In the genomic region with DNA sequence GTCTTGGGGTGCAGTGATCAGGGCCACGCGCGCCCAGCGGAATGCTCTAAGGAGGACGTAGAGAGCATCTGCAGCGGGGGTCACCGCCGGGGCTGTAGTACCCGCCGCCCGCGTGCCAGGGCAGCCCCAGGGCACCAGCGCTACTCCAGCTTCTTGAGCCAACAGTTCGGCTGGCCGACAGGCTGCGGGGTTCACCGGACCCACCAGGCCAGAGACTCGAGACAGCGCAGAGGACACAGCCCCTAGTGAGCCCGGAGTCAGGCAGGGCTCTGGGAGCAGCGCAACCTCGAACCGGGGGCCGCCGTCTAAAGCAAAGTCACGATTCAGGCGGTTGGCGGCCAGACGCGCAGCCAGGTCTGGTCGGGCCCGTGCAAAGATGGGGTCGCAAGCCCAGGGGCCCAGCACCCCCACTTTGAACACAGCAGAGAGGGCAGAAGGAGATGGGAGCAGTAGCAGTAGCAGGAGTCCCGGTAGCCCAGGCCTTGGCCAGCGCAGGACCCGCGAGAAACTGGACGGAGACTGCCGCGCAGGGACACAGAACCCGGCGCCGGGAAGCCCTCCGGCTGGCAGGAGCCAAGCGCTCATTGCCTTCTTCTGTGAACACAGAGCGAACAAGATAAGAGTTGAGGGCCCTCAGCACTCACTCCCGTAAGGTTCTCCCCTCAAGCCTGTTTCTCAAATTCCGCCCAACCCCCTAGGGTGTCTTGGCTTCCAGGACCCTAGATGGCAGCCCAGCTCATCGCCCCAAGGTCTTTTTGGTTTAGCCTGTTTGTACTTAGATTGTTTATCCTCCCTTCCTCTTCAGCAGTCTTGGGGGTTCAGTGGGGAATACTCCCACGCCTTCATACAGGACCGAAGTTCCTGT, we compare ENCODE assay signal across 8 mouse cellular contexts. TPM values are rescaled to one million over a fixed set of nuclear protein-coding genes. Genes with fewer than 3 reads are reported as not detected.
DNase-seq lines count a peak whose midpoint lies in the region; ATAC-seq and TF ChIP-seq lines count a peak whose summit lies in the region.

No protein-coding gene starts in this region.

- no peak for TF ChIP-seq POLR2A in lung, adult 2 months (IDR thresholded peaks at IDR 0.05; ENCODE audit: borderline replicate concordance, extremely low read depth, low read depth, low read length)

- peaks cover 19% of the 10 kb centered on the region for H3K4me1 ChIP-seq in embryonic facial prominence, embryonic 13.5 days
- no peaks in the 10 kb centered on the region for H3K4me1 ChIP-seq in hindbrain, postnatal 0 days (ENCODE audit: insufficient read depth, low read length)
- peaks cover 6% of the 10 kb centered on the region; the same call in 1 of the 2 replicates for H3K4me1 ChIP-seq in neural tube, embryonic 11.5 days (ENCODE audit: control insufficient read depth, insufficient read depth, low read length)
- peaks cover 4% of the 10 kb centered on the region; the same call in 1 of the 2 replicates for H3K4me1 ChIP-seq in lung, adult 2 months (ENCODE audit: control insufficient read depth, insufficient read depth, low read length)

- peaks cover 43% of the 10 kb centered on the region for H3K27me3 ChIP-seq in embryonic facial prominence, embryonic 13.5 days
- peaks cover 8% of the 10 kb centered on the region; the same call in 1 of the 2 replicates for H3K27me3 ChIP-seq in hindbrain, postnatal 0 days (ENCODE audit: insufficient read depth, low read length)
- peaks cover 18% of the 10 kb centered on the region for H3K27me3 ChIP-seq in neural tube, embryonic 11.5 days (ENCODE audit: control insufficient read depth, insufficient read depth, low read length)

- no peak for ATAC-seq in embryonic facial prominence, embryonic 13.5 days (ENCODE audit: insufficient number of reproducible peaks, insufficient read depth, low FRiP score, low TSS enrichment, low read depth)
- no peak; the same call in 1 of the 2 replicates for ATAC-seq in hindbrain, postnatal 0 days
- ATAC-seq in neural tube, embryonic 11.5 days (ENCODE audit: insufficient read depth, low FRiP score, low TSS enrichment): no peak

- DNase-seq in left cerebral cortex, adult 2 months (ENCODE audit: extremely low spot score in 1 of 2, low spot score in 2 of 2): no peak
- DNase-seq in left cerebral cortex, adult 9 months (ENCODE audit: low spot score in 2 of 2): no peak
- DNase-seq in hindbrain, postnatal 0 days (ENCODE audit: low spot score): no peak
- no peak for DNase-seq in neural tube, embryonic 11.5 days (ENCODE audit: low spot score)
- DNase-seq in gastrocnemius, adult 18-20 months (ENCODE audit: low spot score): no peak
- DNase-seq in left cerebral cortex, adult 11 months (ENCODE audit: low spot score): no peak
- DNase-seq in lung, adult 2 months: no peak

- peak overlapping the region; percentile 83 for H3K27ac ChIP-seq in left cerebral cortex, adult 2 months
- H3K27ac ChIP-seq in embryonic facial prominence, embryonic 13.5 days: peak overlapping the region; percentile 64
- H3K27ac ChIP-seq in hindbrain, postnatal 0 days: peak overlapping the region; percentile 65
- H3K27ac ChIP-seq in neural tube, embryonic 11.5 days (ENCODE audit: low read depth, low read length): no peak overlapping the region

- H3K36me3 ChIP-seq in embryonic facial prominence, embryonic 13.5 days: no peaks in the 10 kb centered on the region
- H3K36me3 ChIP-seq in hindbrain, postnatal 0 days (ENCODE audit: insufficient read depth, low read length): no peaks in the 10 kb centered on the region
- no peaks in the 10 kb centered on the region for H3K36me3 ChIP-seq in neural tube, embryonic 11.5 days (ENCODE audit: control insufficient read depth, insufficient read depth, low read length)

- peak overlapping the region; percentile 89 for H3K4me2 ChIP-seq in embryonic facial prominence, embryonic 13.5 days
- peak overlapping the region; percentile 58 for H3K4me2 ChIP-seq in hindbrain, postnatal 0 days (ENCODE audit: low read depth, low read length)
- peak overlapping the region; percentile 80 for H3K4me2 ChIP-seq in neural tube, embryonic 11.5 days (ENCODE audit: low read depth)

- H3K4me3 ChIP-seq in left cerebral cortex, adult 2 months: peak overlapping the region; percentile 62
- H3K4me3 ChIP-seq in embryonic facial prominence, embryonic 13.5 days: peak overlapping the region; percentile 51
- H3K4me3 ChIP-seq in hindbrain, postnatal 0 days (ENCODE audit: low read length): peak overlapping the region; percentile 42
- H3K4me3 ChIP-seq in neural tube, embryonic 11.5 days (ENCODE audit: low read depth, low read length): peak overlapping the region; percentile 41
- H3K4me3 ChIP-seq in lung, adult 2 months (replicated peaks; ENCODE audit: extremely low read depth, low read depth, low read length): no peak overlapping the region

- H3K9ac ChIP-seq in embryonic facial prominence, embryonic 13.5 days: peak overlapping the region; percentile 73
- peak overlapping the region; percentile 56 for H3K9ac ChIP-seq in hindbrain, postnatal 0 days (replicated peaks; ENCODE audit: low read length)
- peak overlapping the region; percentile 47 for H3K9ac ChIP-seq in neural tube, embryonic 11.5 days (ENCODE audit: low read length)

- 3% methylated on average over 51 of the region's 51 CpGs for WGBS in embryonic facial prominence, embryonic 13.5 days
- 5% methylated on average over 50 of the region's 51 CpGs for WGBS in hindbrain, postnatal 0 days
- 3% methylated on average over 51 of the region's 51 CpGs for WGBS in neural tube, embryonic 11.5 days
- 12% methylated on average over 51 of the region's 51 CpGs for WGBS in lung, adult 2 months

- no peaks in the 10 kb centered on the region for H3K9me3 ChIP-seq in embryonic facial prominence, embryonic 13.5 days
- H3K9me3 ChIP-seq in hindbrain, postnatal 0 days (ENCODE audit: low read length): no peaks in the 10 kb centered on the region
- H3K9me3 ChIP-seq in neural tube, embryonic 11.5 days (ENCODE audit: control insufficient read depth, low read length): no peaks in the 10 kb centered on the region

- intact Hi-C loops in left cerebral cortex, adult 2 months (cut with DNase I): loop anchor here (5.0 kb wide), 1 partner anchor 174 kb away; no protein-coding TSS in a partner anchor

- TF ChIP-seq CTCF in left cerebral cortex, adult 2 months (IDR thresholded peaks at IDR 0.05): no peak
- no peak for TF ChIP-seq CTCF in hindbrain, postnatal 0 days (IDR thresholded peaks at IDR 0.05; ENCODE audit: low read depth)
- no peak for TF ChIP-seq CTCF in lung, adult 2 months (IDR thresholded peaks at IDR 0.05; ENCODE audit: insufficient read depth, low read length)

RNA-seq across cellular contexts. Expression of a gene that starts 0.5 kb away (rescaled TPM):
- 1 to 10 TPM; 1.0 to 1.3 TPM for total RNA-seq in left cerebral cortex, adult 2 months (2021)
- polyA plus RNA-seq in embryonic facial prominence, embryonic 13.5 days (2015; fragmentation: Nextera tagmentation; extraction: Ambion mirVana): 0.45 and 0.62 TPM in 2 replicates
- 0.73 and 1.2 TPM in 2 replicates for total RNA-seq in hindbrain, postnatal 0 days (2014; rRNA removed)
- polyA plus RNA-seq in hindbrain, postnatal 0 days (2015; fragmentation: Nextera tagmentation; extraction: Ambion mirVana): 0.52 and 0.61 TPM in 2 replicates
- 0.07 TPM in 1 of 2 replicates, not detected in the other for polyA plus RNA-seq in neural tube, embryonic 11.5 days (2014; fragmentation: Nextera tagmentation; extraction: Ambion mirVana)
- not detected for total RNA-seq in gastrocnemius, adult 18-20 months (2021)
- polyA plus RNA-seq in lung, adult 2 months (2012; rRNA removed): not detected in 2 replicates

RNA-seq across cellular contexts. Expression of a gene that starts 38.6 kb away (rescaled TPM):
- total RNA-seq in left cerebral cortex, adult 2 months (2021): 1 to 10 TPM; 6.1 to 6.4 TPM
- 0.23 and 0.52 TPM in 2 replicates for polyA plus RNA-seq in embryonic facial prominence, embryonic 13.5 days (2015; fragmentation: Nextera tagmentation; extraction: Ambion mirVana)
- 3.1 and 5.8 TPM in 2 replicates for total RNA-seq in hindbrain, postnatal 0 days (2014; rRNA removed)
- polyA plus RNA-seq in hindbrain, postnatal 0 days (2015; fragmentation: Nextera tagmentation; extraction: Ambion mirVana): 1.2 and 1.5 TPM in 2 replicates
- 0.30 TPM in 1 of 2 replicates, not detected in the other for polyA plus RNA-seq in neural tube, embryonic 11.5 days (2014; fragmentation: Nextera tagmentation; extraction: Ambion mirVana)
- not detected for total RNA-seq in gastrocnemius, adult 18-20 months (2021)
- polyA plus RNA-seq in lung, adult 2 months (2012; rRNA removed): not detected in 2 replicates
